Mouse (Mus musculus): ENCODE data around the gene Trpm1.

- no peak for TF ChIP-seq POLR2A (IDR thresholded peaks at IDR 0.05; ENCODE audit: extremely low read depth, insufficient read depth, low read length)
- TF ChIP-seq CTCF (IDR thresholded peaks at IDR 0.05; ENCODE audit: extremely low read depth, insufficient read depth, low read length) = no peak
Observed at GRCm38 (mm10) chr7:64153535-64153934, at the start of gene Trpm1.
